Mouse (Mus musculus): ENCODE measurements at regions not wholly inside any gene's neighbourhood (a gene's known extent, or its start where the extent isn't known, plus 50 kb on each side); places are given as distances from the start of the nearest gene placed in this dataset.

DNA sequence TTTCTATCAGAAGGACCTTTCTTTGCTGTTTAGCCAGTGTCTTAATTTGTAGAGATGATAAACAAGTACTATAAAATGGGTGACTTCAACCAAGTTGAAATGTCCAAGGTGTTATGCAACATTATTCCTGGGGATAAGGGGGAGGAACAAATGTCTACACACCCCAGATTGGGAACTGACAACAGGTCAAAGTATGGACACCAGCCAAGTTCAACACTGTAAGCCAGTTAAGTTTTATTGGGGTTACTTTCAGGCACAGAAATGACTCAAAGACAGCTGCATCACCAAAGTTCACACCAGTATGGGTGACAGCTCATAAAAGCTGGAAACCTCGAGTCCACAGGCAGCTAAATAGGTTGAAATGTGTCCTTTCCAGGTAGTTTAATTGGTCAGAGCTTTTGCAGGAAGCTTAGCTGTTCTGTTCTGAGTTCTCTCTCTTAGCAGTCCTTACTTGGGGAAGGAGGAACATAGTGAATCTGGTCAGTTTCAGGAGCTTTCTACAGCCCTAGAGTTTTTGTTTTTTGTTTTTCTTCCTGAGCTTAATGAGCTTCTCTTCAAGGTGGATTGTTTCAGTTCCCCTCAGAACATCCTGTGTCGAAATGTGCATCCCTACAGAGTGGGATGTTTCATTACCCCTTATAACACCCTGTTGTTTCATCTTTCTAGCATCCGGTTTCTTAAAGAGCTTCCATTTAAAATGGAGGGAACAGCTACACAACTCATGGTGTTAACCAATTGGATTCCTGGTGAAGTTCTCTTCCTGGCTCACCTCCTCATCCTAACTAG lies 279.2 kb upstream of the Cdyl start:
- in situ Hi-C loops (cut with MboI; ENCODE audit: unreplicated experiment in 2 of 2): no loop called here

DNA sequence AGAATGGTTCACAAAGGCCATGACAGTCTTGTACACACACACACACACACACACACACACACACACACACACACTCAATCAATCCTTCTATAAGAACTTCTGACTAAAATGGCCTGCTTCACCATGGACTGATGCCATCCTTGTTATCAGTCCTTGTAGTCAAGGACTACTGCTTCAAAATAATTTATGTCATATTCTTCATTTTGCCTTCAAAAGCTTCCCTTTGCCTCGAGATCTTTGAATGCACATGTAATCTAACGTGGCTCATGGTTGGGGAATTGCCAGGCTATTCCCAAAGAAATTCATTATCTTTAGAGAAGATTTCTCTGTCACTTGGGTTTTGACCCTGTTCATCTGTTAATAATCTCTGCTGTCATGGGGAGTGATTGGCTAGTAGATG lies 278.0 kb upstream of the Cdyl start:
- in situ Hi-C loops (cut with MboI; ENCODE audit: unreplicated experiment in 2 of 2): no loop called here

DNA sequence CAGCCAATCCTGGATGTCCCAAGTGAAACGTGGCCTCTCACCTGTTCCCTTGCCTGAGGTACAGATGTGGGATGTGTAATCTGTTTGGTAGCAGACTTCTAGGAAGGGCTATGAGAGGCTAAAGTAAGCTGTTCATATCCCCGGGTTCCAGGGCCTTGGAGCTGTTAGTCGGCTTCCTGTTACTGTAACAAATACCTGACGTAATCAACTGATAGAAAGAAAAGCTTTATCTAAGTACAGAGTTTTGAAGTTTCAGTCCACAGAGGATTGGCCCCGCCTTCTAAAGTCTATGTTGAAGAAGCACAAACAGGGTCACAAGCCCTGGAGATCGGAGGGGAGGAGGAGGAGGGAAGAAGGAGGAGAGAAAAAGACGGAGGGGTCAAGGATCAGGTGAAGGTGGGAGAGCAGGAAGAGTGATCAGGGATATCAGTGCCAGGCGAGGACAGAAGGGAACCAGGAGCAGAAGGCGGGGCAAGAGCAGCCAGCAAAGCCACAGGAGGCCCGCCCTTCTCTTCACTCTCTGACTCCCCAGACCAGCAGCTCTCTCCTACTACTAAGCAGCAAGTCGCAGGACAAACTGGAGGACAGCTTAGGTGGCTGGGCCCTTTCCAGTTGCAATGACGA lies 276.5 kb upstream of the Cdyl start:
- in situ Hi-C loops (cut with MboI; ENCODE audit: unreplicated experiment in 2 of 2): no loop called here

DNA sequence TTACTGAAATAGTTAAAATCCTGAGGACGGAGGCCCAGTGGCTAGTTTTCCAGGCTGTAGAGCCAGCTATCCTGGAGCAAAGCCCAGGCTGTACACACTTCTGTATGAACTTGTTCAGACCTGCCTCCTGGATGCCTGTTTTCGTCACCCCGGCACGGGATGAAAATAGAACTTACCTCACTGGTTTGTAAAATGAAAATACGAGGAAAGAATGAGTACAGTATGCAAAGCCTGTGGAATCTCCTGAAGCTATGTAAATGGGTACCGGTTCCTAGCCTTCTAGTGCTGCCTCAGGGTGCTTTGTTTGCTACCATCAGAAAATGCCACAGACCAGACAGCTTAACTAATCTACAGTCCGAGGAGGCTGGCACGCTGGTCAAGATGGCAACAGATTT lies 276.0 kb upstream of the Cdyl start:
- in situ Hi-C loops (cut with MboI; ENCODE audit: unreplicated experiment in 2 of 2): no loop called here

DNA sequence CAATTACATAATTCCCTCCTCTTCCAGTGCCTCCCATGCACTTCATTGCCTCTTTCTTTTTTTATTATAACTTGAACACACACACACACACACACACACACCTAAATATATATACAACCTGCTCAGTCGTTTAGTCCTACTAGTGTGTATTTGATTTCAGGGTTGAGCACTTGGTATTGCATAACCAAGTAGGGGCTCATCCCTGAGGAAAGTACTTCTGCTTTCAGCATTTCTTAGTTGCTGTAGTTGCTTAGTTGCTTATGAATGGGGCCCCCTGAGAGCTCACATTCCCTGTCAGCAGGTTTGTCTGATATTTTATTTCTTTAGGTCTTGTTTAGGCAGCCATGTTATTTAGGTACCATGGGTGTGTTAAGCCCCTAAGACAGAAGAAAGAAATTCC lies 271.3 kb upstream of the Cdyl start:
- in situ Hi-C loops (cut with MboI; ENCODE audit: unreplicated experiment in 2 of 2): no loop called here

DNA sequence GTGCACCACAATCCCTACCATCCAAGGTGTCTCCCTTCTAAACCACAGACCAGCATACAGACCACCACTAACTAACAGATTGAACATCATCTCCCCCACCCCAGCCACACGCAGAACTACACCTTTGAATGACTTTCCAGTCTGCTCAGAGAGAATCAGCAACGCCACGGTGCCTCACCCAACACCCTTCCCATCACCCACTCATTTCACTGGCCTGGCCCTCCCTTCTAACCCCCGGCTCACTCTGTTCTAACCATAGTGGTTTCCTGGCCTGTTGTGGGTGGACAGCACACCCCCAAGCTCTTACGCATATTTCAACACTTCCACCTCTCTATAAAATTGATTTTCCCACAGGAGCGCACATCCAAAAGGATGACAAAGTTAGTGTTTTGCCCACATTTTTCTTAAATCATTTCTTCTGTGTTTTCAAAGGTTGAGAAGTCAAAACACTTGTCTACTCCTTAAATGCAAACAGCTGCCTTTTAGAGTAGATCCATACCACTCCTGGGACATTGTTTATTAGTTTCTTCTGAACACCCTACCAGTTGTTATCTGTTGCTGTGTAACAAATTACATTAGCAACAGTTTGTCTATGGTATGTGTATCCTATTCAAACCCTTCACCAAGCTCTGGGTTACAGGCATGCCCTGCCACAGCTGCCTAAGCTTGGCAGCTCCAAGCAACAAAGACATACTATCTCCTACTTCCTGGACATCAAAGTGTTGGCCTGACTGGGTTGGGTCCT lies 269.7 kb upstream of the Cdyl start:
- in situ Hi-C loops (cut with MboI; ENCODE audit: unreplicated experiment in 2 of 2): no loop called here

DNA sequence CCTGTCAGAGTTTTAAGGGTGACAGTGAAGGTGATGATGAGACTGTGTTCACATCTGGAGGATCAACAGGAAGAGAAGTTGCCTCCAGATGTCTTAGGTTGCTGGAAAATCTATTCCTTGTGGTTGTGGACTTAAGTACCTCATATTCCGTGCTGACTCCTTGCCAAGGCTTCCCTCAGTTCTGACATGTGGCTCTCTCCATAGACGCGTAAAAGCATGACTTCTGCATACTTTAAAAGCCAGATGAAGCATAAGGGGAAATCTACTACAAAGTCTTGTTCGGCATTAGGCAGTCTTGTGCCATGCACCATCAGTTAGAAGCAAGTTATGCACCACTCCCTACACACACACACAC lies 269.1 kb upstream of the Cdyl start:
- in situ Hi-C loops (cut with MboI; ENCODE audit: unreplicated experiment in 2 of 2): no loop called here

DNA sequence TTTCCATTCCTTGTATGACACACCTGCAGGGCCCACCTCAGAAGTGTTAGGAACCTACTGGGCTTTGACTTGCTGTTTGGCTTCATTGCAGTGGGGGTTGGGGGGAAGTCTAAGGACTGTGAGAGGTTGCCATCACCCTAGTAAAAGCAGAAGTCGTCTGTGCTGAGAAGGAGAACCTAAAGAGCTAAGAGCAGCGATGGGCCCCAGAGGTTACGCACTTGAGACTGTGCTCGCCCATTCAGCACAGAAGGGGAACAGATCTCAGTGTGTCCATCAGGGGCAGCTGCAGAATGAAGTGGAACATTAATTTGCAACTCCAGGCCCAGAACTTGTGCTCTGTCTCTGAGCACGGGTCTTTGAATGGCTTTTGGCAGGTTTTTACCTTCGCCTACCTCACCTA lies 267.5 kb upstream of the Cdyl start:
- in situ Hi-C loops (cut with MboI; ENCODE audit: unreplicated experiment in 2 of 2): no loop called here

DNA sequence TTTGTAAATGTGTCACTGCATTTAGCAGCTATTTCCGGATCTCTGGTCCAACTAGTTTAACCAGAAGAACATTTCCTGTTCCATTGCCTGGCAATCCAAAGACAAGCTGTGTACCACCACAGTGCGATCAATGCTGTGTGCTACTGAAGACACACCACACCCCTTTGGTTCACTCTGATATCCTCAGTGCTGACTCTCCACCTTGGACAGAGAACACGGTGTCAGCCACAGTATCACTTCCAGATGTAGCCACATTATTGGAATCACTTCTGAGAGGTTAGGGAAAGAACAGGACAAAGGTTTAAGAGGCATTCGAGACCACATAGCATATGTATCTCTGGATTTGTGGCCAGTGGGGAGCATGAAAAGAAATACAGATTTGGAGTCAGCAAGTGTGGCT lies 264.4 kb upstream of the Cdyl start:
- in situ Hi-C loops (cut with MboI; ENCODE audit: unreplicated experiment in 2 of 2): no loop called here

DNA sequence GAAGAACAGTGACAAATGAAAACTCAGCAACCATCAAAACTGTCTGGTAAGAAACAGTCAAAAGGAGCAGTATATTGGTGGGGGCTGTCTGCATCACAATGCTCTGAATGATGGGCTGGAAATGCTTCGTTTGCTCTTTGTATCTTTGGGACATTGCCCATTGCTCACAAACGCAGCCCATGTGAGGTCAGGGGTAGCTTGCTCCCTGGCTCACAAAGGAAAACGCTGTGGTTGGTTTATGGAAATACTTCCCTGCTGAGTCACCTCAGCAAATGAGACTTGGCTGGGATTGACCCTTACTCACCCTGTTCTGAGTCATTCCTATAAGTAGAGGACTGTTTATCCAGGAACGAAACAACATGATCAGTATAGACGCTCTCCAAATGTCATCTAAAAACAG lies 264.0 kb upstream of the Cdyl start:
- in situ Hi-C loops (cut with MboI; ENCODE audit: unreplicated experiment in 2 of 2): no loop called here

DNA sequence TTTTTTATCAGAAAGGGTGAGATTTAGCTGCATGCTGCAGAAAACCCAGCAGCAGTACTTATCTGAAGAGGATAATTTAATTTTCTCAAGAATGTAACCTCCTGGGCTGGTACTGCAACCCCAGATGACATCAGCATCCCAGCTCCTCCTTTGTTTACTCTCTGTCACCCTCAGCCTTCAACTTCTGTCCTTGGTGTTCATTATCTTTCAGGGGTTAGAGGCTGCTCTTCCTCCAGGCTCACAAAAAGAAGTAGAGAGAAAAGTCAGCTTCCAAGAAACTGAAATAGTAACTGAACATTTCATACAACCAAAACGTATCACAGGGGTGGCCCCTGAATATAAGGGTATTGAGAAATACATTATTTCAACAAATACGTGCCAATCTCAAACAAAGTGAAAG lies 262.5 kb upstream of the Cdyl start:
- in situ Hi-C loops (cut with MboI; ENCODE audit: unreplicated experiment in 2 of 2): no loop called here

DNA sequence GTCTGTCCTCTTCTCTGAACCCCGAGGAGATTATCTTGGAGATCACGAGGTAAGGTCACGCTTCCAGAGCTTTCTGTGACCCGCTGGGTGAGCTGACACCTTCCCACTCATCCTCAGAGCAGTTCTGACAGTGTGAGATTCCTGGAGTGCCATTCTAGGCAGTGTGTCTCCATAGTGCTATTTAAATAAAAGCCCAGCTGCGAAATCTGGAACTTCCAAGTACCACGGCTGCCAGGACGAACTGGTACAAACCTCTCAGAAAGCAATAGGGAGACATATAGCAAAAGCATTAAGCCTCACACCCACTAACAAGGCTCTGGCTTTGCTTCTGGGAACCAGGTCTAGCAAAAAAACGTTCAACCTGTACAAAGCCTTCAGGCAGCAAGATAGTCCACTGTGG lies 261.4 kb upstream of the Cdyl start:
- in situ Hi-C loops (cut with MboI; ENCODE audit: unreplicated experiment in 2 of 2): no loop called here

DNA sequence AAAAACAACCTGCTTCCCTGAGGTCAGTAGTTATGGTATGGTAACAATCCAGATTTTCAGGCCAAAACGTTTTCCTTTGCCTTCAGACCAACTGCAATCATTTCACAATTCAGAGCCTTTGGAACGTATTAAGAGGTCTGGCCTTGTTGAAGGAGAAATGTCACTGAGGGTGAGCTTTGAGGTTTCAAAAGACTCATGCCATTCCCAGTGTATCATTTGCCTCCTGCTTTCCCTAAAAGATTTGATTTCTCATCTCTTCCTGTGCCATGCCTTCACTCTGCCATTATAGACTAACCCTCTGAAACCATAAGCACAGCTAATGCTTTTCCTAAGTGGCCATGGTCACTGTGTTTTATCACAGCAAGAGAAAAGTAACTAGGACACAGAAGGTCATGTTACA lies 256.8 kb upstream of the Cdyl start:
- in situ Hi-C loops (cut with MboI; ENCODE audit: unreplicated experiment in 2 of 2): no loop called here

DNA sequence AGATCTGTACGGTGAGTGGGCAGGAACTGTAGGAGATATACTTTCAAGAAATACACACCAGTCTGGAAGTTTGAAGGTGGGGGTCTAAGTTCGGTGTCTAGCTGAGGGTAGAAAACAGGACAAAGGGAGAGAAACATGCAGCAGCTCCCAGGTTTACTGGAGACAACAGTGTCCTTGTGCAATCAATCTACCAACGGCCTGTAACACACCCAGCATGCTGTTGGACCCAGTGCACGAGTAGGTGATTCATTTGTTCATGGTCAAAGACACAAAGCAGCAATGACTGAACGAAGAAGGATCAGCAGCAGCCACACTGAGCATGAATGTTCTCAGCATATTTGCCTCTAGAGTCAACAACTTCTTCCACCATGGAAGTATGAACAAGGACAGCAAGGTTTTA lies 255.2 kb upstream of the Cdyl start:
- in situ Hi-C loops (cut with MboI; ENCODE audit: unreplicated experiment in 2 of 2): no loop called here

DNA sequence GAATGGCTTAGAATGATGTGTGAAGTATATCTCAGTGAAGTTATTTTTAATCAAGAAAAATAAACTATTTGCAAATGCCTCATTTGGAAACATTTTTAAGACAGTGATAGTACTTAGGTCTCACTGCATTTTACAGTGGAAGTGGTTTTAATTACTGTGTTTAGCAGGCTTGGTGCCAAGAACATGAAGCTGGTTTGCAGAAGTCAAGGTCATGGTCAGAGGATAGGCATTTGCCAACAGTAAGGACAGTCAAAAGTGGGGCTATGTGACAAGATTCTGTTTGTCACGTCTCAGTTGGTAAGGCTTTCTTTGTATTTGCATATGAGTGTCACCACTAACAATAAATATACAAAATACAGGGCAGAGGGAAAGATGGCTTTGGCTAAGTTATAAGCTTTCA lies 254.2 kb upstream of the Cdyl start:
- in situ Hi-C loops (cut with MboI; ENCODE audit: unreplicated experiment in 2 of 2): no loop called here

DNA sequence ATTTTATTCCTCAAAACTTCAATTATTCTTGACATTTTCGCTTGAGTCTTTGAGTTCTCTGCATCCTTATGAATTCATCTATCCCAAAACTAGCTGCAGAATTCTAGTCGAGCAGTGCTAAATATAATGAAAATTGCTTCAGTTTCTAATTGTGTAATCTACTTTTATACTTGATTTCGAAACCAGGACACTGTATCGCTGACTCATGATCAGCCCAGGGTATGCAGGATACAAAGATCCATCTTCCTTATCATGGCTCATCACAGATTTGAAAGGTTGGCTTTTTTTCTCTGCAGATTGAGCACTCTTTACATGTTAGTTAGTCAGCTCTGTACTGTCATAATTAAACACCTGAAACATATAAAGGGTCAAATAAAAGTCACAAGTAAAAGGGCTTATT lies 242.1 kb upstream of the Cdyl start:
- in situ Hi-C loops (cut with MboI; ENCODE audit: unreplicated experiment in 2 of 2): no loop called here

DNA sequence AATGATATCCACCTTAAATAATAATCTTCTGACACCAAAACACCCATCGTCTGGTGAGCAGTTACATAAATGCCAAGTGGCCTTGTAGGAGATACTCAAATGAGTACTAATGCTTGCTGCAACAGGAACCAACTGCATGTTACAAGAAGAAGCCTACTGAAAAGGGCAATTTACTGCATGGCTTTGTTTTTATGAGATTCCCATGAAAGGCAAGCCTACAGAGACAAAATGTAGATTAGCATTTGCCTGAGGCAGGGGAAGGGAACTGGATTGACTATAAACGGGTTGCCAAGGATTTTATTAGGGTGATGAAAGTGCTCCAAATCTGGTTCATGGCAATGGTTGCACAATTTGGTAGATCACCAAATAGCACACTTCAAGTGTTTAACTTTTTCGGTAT lies 239.6 kb upstream of the Cdyl start:
- in situ Hi-C loops (cut with MboI; ENCODE audit: unreplicated experiment in 2 of 2): no loop called here

DNA sequence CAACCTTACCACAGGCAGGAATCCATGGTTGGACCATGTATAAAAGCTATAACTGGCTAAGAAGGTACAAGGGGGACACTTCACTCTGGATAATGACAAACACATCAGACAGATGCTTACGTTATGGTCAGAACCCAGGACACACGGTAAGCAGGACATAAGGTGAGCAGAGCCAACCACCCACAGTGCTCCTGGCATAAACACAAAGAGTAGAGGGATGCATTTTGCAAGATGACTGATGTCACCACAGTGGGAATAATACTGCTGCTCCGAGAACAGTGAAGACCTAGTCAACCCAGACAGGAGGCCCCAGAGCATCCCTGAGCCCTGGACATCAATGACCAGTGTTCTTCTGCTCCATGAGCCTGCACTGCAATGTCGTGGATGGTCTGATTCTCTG lies 233.6 kb upstream of the Cdyl start:
- in situ Hi-C loops (cut with MboI; ENCODE audit: unreplicated experiment in 2 of 2): no loop called here

DNA sequence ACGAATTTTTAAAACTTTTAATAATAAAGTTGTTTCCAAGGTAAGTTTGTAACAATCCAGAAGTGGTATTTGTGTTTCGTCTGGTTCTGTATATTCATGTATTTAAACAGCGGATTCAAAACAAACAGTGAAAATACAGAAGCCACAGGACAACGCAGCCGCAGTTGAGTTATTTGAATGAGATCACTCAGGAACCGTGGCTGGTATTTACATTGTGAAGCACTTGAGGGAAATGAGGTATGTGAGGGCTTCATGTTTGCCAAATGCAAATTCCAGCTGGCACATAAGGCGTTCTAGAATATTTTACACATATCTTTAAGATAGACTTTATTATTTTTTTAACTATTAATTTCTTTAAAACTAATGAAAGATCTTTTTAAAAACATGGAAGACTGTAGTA lies 224.5 kb upstream of the Cdyl start:
- in situ Hi-C loops (cut with MboI; ENCODE audit: unreplicated experiment in 2 of 2): no loop called here

DNA sequence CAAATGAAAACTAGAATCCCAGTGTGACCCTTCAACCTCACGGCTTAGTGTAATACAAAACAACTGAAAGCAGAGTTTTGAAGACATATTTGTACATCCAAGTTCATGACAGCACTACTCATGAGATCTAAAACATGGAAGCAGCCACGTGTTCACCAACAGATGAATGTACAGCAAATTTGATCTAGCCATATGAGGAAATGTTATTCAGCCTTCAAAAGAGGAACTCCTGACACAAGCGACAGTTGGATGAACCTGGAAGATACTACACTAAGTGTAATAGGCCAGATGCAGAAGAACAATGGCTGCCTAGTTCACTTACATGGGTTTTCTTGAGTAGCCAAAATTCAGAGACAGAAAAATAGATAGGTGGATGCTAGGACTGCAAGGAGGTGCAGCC lies 212.0 kb upstream of the Cdyl start:
- in situ Hi-C loops (cut with MboI; ENCODE audit: unreplicated experiment in 2 of 2): no loop called here

DNA sequence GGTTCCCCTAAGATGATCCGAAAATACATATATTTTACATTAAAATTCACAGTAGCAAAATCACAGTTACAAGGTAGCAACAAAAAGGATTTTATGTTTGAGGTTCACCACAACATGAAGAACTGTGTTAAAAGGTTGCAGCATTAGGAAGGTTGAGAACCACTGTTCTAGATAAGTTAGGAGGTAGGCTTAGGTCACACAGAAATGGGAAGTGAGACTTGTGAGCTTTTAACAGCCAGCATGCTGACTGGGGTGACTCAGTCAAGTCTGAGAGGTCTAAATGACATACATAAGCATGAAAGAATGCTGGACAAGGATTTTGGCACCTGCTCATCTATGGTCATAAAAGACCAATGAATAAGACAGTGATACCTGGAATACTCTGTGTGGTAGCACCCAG lies 207.2 kb upstream of the Cdyl start:
- in situ Hi-C loops (cut with MboI; ENCODE audit: unreplicated experiment in 2 of 2): no loop called here
